Mouse (Mus musculus): ENCODE results near the gene Tshz2. TPM values are rescaled to one million over a fixed set of nuclear protein-coding genes. Genes with fewer than 3 reads are reported as not detected.

Tshz2 gene
- total RNA-seq, 2 experiments from 2014 or later, result 16.5 to 18.0 TPM

DNA sequence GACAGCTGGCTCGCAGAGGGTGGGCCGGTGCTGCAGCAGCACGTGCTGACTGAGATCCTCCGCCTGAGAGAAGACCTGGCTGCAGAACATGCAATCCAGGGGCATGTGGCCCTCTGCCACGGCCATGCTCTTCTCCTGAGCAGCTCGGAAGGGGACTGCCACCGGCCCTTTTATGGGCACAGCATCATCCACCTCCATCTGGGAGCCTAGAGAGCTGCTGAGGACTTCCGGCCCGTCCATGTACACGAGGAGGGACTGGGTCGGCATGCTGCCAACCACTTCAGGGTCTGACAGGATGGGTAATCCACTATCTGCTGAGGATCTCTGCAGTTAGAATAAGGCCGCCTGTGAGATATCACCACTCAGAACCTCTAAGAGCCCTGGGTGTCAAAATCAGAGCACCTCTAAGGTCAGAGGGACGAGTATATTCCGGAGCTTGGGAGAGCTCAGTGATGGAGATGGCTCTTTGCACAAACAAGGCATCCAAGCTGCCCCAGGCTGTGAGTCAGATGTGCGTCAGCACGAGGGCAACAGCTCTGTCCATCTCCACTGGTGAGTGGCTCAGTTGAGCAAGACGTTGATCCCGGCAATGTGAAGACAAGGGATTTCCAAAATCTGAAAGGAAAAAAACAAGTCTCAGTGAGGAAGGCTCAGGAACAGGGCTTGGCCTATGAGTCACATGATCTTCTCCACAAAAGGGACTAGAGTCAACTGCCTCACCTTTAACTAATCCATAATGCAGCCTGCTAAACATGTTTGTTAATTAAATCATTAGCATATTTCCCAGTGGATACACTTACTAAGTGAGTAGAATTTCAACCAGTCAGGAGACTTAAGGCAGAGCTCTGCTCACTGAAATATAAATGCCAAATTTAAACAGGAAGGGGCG is 487.6 kb downstream of the Tshz2 start:
- intact Hi-C loops (cut with DNase I), result no loop called here

More for the DNA sequence above, 487.6 kb downstream of the Tshz2 start:
- no peak for DNase-seq

Other genes with a start within 250 kb of the Tshz2 start
- gene Gm11011, start 45.3 kb upstream of the Tshz2 start, total RNA-seq (2021), result not detected